Mouse (Mus musculus) lung, postnatal 0 days (tissue): ENCODE measurements around the gene Ech1.

Experiments used
- CTCF ChIP-seq: IDR thresholded peaks from 2 replicates; pipeline ENCODE4 v1.5.1; 2016; ENCODE audit warnings: antibody characterized with exemption, mild to moderate bottlenecking
- EP300 ChIP-seq: IDR thresholded peaks from 2 replicates; pipeline ENCODE4 v1.6.1; 2016; ENCODE audit warnings: antibody characterized with exemption, mild to moderate bottlenecking, control low read depth

DNA sequence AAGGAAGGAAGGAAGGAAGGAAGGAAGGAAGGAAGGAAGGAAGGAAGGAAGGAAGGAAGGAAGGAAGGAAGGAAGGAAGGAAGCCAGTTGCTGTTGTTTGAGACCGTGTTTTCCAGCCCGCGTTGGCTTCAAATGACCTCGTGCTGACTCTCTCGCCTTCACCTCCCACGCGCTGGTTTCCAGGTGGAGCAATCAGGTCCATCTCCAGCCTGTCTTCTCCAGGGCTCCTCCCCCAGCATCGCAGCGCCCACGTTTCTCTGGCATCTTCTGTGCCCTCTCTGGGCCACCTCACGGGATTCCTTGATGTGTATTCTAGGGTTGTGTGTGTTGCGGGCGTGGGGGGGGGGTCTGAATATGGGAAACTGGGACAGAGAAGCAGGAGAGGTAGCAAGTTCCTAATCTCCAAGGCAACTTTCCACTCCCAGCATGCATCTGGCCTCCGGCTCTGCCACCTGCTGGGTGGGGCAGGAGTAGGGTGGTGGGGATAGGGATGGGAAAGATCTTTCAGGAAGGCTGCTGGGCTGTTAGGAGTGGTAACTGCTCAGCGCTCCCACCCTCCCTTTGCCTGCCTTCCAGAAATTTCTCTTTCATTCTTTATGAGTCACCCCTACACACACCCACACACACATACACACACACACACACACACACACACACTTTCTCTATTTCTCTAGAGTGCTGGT lies 37.9 kb downstream of the Ech1 start:
- no peak for TF ChIP-seq CTCF
- TF ChIP-seq EP300, result no peak
